Mouse (Mus musculus) intestine, embryonic 16.5 days (tissue): Measurements from ENCODE around the gene Fgfr2. TPM values are rescaled to one million over a fixed set of nuclear protein-coding genes. Genes with fewer than 3 reads are reported as not detected.

Experiments used
- ATAC-seq: fragments of 200-750 bp; cut with Nextera tagmentation; 2 replicates; pipeline ENCODE4 v1.8.0; 2017; ENCODE audit warnings: moderate TSS enrichment, moderate library complexity
- H3K27ac ChIP-seq: fragments of 300-500 bp; sonication (generic); 2 replicates; pipeline ENCODE4 v1.5.1; 2014; ENCODE audit warnings: mild to moderate bottlenecking, low read length
- H3K27me3 ChIP-seq: fragments of 300-500 bp; sonication (generic); replicated peaks from 2 replicates; pipeline ENCODE4 v1.6.1; 2014; ENCODE audit warnings: low read length, control low read depth, mixed read lengths; ENCODE audit not compliant: control insufficient read depth, insufficient read depth
- H3K36me3 ChIP-seq: fragments of 300-500 bp; sonication (generic); 2 replicates; pipeline ENCODE4 v1.6.1; 2014; ENCODE audit warnings: low read length, control low read depth; ENCODE audit not compliant: control insufficient read depth, insufficient read depth
- H3K4me1 ChIP-seq: fragments of 300-500 bp; sonication (generic); 2 replicates; pipeline ENCODE4 v1.6.1; 2014; ENCODE audit warnings: low read length, control low read depth, mixed read lengths; ENCODE audit not compliant: control insufficient read depth, insufficient read depth
- H3K4me2 ChIP-seq: fragments of 300-500 bp; sonication (generic); 2 replicates; pipeline ENCODE4 v1.6.1; 2014; ENCODE audit warnings: low read depth, low read length, control low read depth
- H3K4me3 ChIP-seq: fragments of 300-500 bp; sonication (generic); 2 replicates; pipeline ENCODE4 v1.5.1; 2014; ENCODE audit warnings: mild to moderate bottlenecking, low read length
- H3K9ac ChIP-seq: fragments of 300-500 bp; sonication (generic); 2 replicates; pipeline ENCODE4 v1.6.1; 2014; ENCODE audit warnings: low read depth, low read length
- H3K9me3 ChIP-seq: fragments of 300-500 bp; sonication (generic); 2 replicates; pipeline ENCODE4 v1.6.1; 2016; ENCODE audit warnings: low read length, control low read depth; ENCODE audit not compliant: control insufficient read depth
- WGBS: fragments of 180-500 bp; shearing (Covaris S2); extraction: QIAGEN DNeasy Blood & Tissue Kit; methylation state at CpG from one replicate; pipeline ENCODE4 v1.1.7; 2014; 5-methylcytosine and 5-hydroxymethylcytosine counted together
- polyA plus RNA-seq: library from polyadenylated mRNA; unstranded; fragments of >200 nt; fragmentation: Nextera tagmentation; extraction: Ambion mirVana; gene quantifications from 2 replicates; pipeline ENCODE4 v1.2.1, GENCODE M21; 2015

Fgfr2 gene
- polyA plus RNA-seq, 1 experiment from 2014 or later: 47.3 TPM

DNA sequence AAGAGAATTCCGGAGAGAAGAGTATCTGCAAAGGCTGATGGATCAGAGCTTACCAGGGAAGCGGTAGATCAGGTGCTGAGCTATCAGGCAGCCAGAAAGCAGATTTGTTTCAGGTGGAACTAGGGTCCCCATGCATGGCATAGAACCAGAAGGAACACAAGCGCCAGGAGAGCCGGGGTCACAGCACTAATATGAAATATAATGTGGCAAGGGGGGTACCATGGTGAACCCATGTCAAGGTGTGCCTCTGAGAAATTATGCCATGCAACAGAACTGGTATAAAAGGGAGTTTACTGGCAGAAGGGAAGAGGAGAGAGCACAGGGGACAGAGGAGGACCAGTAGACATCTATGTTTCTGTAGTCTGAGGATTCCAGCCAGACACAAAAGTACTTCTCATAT lies 2188.5 kb downstream of the Fgfr2 start:
- H3K4me2 ChIP-seq: no peak overlapping the region
- H3K4me1 ChIP-seq: peaks cover 14% of the 10 kb centered on the region
- H3K4me3 ChIP-seq: no peak overlapping the region
- no peak for ATAC-seq
- WGBS: 86% methylated on average over 4 of the region's 4 CpGs
- no peaks in the 10 kb centered on the region for H3K36me3 ChIP-seq
- no peak overlapping the region for H3K9ac ChIP-seq
- no peaks in the 10 kb centered on the region for H3K9me3 ChIP-seq
- H3K27me3 ChIP-seq: peaks cover 56% of the 10 kb centered on the region
- no peak overlapping the region for H3K27ac ChIP-seq

DNA sequence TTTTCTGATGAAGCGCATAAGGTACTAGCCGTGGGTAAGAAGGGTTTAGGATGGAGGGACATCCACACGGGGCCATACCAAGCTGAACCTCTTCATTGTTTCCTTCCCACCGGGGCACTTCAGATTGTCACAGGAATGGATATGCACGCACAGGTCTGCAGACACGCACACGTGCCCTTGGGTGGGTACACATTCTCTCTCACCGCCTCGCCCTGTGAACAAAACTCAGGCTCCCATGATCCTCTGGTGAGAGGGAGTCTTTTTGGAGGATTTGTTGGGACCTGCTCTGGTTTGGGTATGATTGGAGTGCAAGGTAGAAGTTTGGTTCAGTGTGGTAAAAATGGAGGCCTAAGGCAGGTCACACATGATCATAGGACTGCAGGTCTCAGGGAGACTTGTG lies 2190.2 kb downstream of the Fgfr2 start:
- H3K36me3 ChIP-seq: no peaks in the 10 kb centered on the region
- no peak for ATAC-seq
- H3K27me3 ChIP-seq: peaks cover 46% of the 10 kb centered on the region
- H3K27ac ChIP-seq: no peak overlapping the region
- peaks cover 14% of the 10 kb centered on the region for H3K4me1 ChIP-seq
- no peak overlapping the region for H3K4me3 ChIP-seq
- no peaks in the 10 kb centered on the region for H3K9me3 ChIP-seq
- no peak overlapping the region for H3K9ac ChIP-seq
- WGBS: 86% methylated on average over 9 of the region's 9 CpGs
- no peak overlapping the region for H3K4me2 ChIP-seq

DNA sequence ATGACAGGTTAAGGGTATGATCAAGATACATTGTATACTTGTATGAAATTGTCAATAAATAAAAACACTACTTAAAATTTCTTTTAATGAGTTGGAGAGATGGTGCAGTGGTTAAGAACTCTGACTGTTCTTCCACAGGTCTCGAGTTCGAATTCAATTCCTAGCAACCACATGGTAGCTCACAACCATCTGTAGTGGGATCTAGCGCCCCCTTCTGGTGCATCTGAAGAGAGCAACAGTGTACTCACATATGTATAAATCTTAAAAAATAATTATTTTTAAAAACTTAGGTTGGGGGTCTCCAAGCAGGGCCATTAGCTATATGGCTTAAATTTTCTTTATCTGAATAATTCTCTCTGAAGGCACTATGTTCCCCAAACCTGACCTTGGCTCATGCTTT lies 2192.7 kb downstream of the Fgfr2 start:
- WGBS: 66% methylated on average over 3 of the region's 3 CpGs
- no peak overlapping the region for H3K4me2 ChIP-seq
- no peak for ATAC-seq
- no peak overlapping the region for H3K9ac ChIP-seq
- peaks cover 22% of the 10 kb centered on the region for H3K27me3 ChIP-seq
- H3K4me1 ChIP-seq: peaks cover under 1% of the 10 kb centered on the region
- H3K27ac ChIP-seq: no peak overlapping the region
- H3K9me3 ChIP-seq: no peaks in the 10 kb centered on the region
- no peak overlapping the region for H3K4me3 ChIP-seq
- H3K36me3 ChIP-seq: no peaks in the 10 kb centered on the region

DNA sequence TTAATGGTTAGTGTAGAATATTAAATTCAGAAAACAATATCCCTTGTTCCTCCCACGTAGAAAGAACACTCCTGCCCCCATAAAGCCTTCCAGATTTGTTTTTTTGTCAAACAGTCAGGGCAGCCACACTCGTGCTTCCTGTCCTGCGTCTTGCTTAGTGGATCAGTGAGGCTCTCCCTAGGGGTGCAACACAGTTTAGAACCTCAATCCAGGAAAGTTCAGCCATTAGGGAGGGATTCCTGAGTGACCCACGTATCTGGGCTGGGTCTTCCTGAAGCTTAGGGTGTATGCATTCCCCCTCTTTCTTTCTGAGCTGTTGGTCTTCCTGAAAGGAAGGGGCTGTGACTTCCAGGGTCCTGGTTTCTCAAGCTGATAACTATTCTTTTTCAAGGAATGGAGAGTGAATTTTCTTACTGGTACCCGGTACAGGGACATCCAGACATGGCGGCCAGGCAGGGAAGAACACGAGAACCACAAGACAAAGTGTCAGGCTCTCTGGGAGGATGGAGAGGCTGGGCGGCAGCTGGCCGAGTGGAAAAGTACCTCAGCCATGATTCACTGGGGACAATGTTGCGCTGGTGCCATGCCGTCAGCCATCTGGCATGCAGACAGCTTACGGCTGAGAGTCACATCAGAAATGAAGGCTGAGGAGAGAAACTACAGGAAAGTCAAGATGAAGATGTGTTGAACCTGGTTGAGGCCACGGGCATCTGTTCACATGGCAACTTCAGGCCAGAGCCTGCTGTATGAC lies 2200.0 kb downstream of the Fgfr2 start:
- no peak for ATAC-seq
- Histone ChIP-seq H3K4me1 (no peaks in the 10 kb centered on the region), H3K4me3 (no peak overlapping the region), H3K4me2 (no peak overlapping the region), H3K36me3 (no peaks in the 10 kb centered on the region), H3K27me3 (no peaks in the 10 kb centered on the region), H3K27ac (no peak overlapping the region), H3K9ac (no peak overlapping the region), H3K9me3 (no peaks in the 10 kb centered on the region)
- 72% methylated on average over 13 of the region's 13 CpGs for WGBS

DNA sequence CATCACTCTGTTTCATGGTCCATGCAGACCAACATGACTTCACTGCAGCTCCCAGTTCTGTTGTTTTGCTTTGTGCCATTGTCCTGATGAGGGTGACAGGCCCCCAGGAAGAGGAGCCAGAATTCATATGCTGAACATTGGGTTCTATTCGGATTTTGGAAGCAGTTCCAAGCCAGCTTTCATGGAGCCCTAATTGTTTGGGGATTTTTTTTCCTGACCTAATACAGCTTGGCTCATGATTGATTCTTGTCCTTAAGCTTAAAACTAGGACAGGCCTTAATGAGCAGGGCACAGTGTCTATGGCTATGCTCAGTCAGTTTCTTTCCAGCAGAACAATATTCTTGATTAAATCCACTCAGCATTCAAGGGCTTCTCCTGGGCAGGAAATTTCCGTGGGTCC lies 2204.9 kb downstream of the Fgfr2 start:
- H3K27me3 ChIP-seq: no peaks in the 10 kb centered on the region
- H3K4me3 ChIP-seq: no peak overlapping the region
- no peaks in the 10 kb centered on the region for H3K36me3 ChIP-seq
- no peak overlapping the region for H3K27ac ChIP-seq
- H3K9me3 ChIP-seq: no peaks in the 10 kb centered on the region
- no peak for ATAC-seq
- WGBS: 61% methylated on average over 2 of the region's 2 CpGs
- no peak overlapping the region for H3K9ac ChIP-seq
- no peak overlapping the region for H3K4me2 ChIP-seq
- H3K4me1 ChIP-seq: no peaks in the 10 kb centered on the region

DNA sequence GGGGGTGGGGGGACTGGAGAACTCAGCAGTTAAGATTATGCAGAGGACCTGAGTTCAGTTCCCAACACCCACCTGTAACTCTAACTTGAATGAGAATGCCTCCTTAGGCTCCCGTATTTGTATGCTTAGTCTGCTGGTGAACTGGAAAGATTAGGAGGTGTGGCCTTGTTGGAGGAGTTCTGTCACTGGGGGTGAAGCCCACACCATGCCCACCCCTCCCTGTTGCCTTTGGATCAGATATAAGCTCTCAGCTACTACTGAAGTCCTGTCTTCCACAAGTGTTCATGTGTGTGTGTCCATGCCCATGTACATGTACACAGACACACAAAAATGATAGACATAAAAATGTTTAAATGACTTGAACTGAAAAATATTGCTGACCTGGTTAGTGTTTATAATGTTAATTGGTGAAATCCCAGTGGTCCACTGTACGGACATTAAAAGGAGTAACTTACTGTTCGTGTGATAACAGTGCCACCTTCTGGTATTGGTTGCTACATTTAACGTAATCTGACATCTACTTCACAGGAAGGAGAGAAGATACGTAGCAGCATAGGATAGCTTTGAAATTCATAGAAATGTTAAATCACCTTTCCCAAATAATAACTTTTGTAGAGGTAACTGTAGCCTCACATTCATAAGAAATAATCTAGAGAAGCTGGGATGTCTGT lies 2208.3 kb downstream of the Fgfr2 start:
- Histone ChIP-seq H3K27ac (no peak overlapping the region), H3K4me1 (no peaks in the 10 kb centered on the region), H3K4me3 (no peak overlapping the region), H3K36me3 (no peaks in the 10 kb centered on the region), H3K9me3 (no peaks in the 10 kb centered on the region), H3K9ac (no peak overlapping the region), H3K4me2 (no peak overlapping the region), H3K27me3 (no peaks in the 10 kb centered on the region)
- no peak for ATAC-seq
- 47% methylated on average over 5 of the region's 5 CpGs for WGBS

DNA sequence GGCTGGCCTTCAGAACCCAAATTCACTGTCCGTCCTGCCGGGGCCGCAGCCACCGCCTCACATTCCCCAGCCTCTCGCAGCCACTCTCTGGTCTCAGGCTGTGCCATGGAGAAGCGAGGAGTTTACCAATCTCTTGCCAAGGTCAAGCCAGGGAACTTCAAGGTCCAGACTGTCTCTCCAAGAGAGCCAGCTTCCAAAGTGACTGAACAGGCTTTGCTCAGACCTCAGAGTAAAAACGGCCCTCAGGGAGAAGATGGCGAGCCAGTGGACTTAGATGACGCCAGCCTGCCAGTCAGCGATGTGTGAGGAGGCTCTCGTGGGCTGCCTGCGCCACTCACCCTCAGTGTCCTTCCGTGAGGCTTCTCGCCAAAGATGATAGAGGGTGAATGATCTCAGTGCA lies 2212.3 kb downstream of the Fgfr2 start:
- 91% methylated on average over 14 of the region's 14 CpGs for WGBS
- H3K36me3 ChIP-seq: no peaks in the 10 kb centered on the region

DNA sequence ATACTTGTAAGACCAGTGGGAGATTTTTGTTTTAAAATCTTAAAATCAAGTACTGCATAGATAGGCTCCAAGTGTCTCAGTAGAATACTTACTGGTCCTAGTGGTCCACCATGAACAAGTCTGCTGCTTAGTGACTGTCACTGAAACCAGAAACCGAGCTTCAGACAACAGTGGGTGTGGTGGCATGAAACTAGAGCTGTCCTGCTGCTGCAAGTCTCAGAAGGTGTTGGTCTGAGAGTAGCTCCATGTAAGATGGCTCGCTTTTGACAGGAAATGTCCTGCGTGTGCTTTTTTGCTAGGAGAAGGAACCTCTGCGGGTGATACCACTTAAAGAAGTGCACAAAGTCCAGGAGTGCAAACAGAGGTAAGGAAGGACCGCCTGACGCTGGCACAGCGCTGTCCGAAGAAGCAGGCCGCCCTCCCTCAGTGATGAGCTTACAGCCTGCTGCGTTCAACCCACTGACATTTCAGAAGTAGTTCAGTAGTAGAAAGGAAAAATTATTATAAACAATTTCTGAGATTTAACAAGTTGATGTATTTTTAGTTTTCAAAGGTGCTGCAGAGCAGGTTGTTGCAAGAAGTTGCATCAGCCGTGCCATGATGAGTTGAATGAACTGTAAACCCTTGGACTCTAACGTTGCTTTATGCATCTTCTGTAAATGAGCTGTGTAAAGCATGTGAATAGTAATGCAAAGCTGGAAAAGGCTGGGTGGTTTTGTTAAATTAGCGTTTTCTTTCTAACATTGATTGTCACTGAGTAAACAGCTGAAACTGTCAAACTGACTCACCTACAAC lies 2218.4 kb downstream of the Fgfr2 start:
- H3K9ac ChIP-seq: no peak overlapping the region
- no peak overlapping the region for H3K27ac ChIP-seq
- no peaks in the 10 kb centered on the region for H3K9me3 ChIP-seq
- H3K4me2 ChIP-seq: no peak overlapping the region
- H3K4me3 ChIP-seq: no peak overlapping the region
- H3K27me3 ChIP-seq: no peaks in the 10 kb centered on the region
- 82% methylated on average over 13 of the region's 13 CpGs for whole genome bisulfite sequencing
- ATAC-seq: no peak
- H3K4me1 ChIP-seq: no peaks in the 10 kb centered on the region
- 0 out of 2 replicates have a peak, but pooled peaks cover 5% of the 10 kb centered on the region for H3K36me3 ChIP-seq

More for the DNA sequence above, 2212.3 kb downstream of the Fgfr2 start:
- Histone ChIP-seq H3K4me3 (no peak overlapping the region), H3K27ac (no peak overlapping the region), H3K9ac (no peak overlapping the region), H3K9me3 (no peaks in the 10 kb centered on the region), H3K4me1 (no peaks in the 10 kb centered on the region), H3K4me2 (no peak overlapping the region), H3K27me3 (no peaks in the 10 kb centered on the region)
- no peak for ATAC-seq

DNA sequence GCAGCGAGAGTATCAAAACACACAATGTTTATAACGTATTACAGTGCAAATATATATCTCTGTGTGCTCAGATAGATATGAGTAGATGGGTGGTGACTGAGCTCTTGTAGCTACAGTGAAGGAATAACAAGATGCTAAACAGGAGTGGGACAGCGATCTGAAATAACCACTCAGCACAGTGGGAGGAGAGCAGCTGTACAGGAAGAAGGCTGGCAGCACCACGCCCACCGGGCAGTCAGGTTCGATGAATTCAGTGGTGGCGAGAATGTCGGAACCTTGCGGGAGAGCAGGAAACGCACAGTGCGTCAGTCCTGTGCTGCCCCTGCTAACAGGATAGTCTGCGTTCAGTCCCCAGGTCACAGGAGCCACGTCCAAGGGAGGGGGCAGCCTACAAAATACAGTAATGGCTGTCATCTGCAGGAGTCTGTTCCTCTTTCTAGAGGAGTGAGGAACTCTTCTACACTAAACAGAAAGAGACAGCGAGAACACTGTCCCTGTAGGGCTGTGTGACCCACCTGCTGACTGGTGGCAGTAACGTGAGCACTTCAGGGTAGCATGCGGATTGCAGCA lies 2219.6 kb downstream of the Fgfr2 start:
- no peaks in the 10 kb centered on the region for H3K27me3 ChIP-seq
- no peaks in the 10 kb centered on the region for H3K4me1 ChIP-seq
- 88% methylated on average over 16 of the region's 16 CpGs for WGBS
- no peak overlapping the region for H3K4me2 ChIP-seq
- H3K4me3 ChIP-seq: no peak overlapping the region
- 0 out of 2 replicates have a peak, but pooled peaks cover 5% of the 10 kb centered on the region for H3K36me3 ChIP-seq
- ATAC-seq: no peak
- H3K27ac ChIP-seq: no peak overlapping the region
- H3K9me3 ChIP-seq: no peaks in the 10 kb centered on the region
- H3K9ac ChIP-seq: no peak overlapping the region
